Mouse (Mus musculus) right cerebral cortex, postnatal 4 days (tissue): ENCODE measurements around the gene Fam198a.

Source experiments
- DNase-seq: peaks from one replicate; pipeline ENCODE4 v3.0.0-alpha.2; 2022

Fam198a gene

GRCm38 (mm10) chr9:121926634-121927405, 24.0 kb upstream of the Fam198a start:
- no peak for DNase-seq

GRCm38 (mm10) chr9:121927721-121928120, 23.1 kb upstream of the Fam198a start:
- no peak for DNase-seq

GRCm38 (mm10) chr9:121928498-121928897, 22.3 kb upstream of the Fam198a start:
- peak; percentile 61 for DNase-seq

GRCm38 (mm10) chr9:121934856-121935255, 15.9 kb upstream of the Fam198a start:
- DNase-seq: no peak

GRCm38 (mm10) chr9:121936952-121937351, 13.8 kb upstream of the Fam198a start:
- no peak for DNase-seq

GRCm38 (mm10) chr9:121937451-121937864, 13.3 kb upstream of the Fam198a start:
- DNase-seq: no peak

- DNase-seq: no peak
Measured at GRCm38 (mm10) chr9:121937944-121938355, 12.8 kb upstream of the Fam198a start.

GRCm38 (mm10) chr9:121943005-121943404, 7.8 kb upstream of the Fam198a start:
- no peak for DNase-seq

GRCm38 (mm10) chr9:121943628-121944027, 7.2 kb upstream of the Fam198a start:
- no peak for DNase-seq

GRCm38 (mm10) chr9:121947784-121948183, 3.0 kb upstream of the Fam198a start:
- DNase-seq: peak; percentile 77

- DNase-seq: no peak
Measured at GRCm38 (mm10) chr9:121948431-121948830, 2.4 kb upstream of the Fam198a start.

GRCm38 (mm10) chr9:121951114-121951423, 281 bp downstream of the Fam198a start:
- no peak for DNase-seq

- DNase-seq: no peak
Measured at GRCm38 (mm10) chr9:121952596-121952995, 1.8 kb downstream of the Fam198a start.

GRCm38 (mm10) chr9:121959966-121960635, 9.3 kb downstream of the Fam198a start:
- no peak for DNase-seq

- no peak for DNase-seq
Measured at GRCm38 (mm10) chr9:121964941-121965340, 14.2 kb downstream of the Fam198a start.

GRCm38 (mm10) chr9:121968258-121968657, 17.5 kb downstream of the Fam198a start:
- DNase-seq: no peak

GRCm38 (mm10) chr9:121969841-121970381, 19.1 kb downstream of the Fam198a start:
- no peak for DNase-seq

- no peak for DNase-seq
Measured at GRCm38 (mm10) chr9:121973207-121973606, 22.4 kb downstream of the Fam198a start.

- no peak for DNase-seq
Measured at GRCm38 (mm10) chr9:121974141-121974986, 23.6 kb downstream of the Fam198a start.

- no peak for DNase-seq
Measured at GRCm38 (mm10) chr9:121975321-121975720, 24.5 kb downstream of the Fam198a start.

GRCm38 (mm10) chr9:121981046-121981445, 30.3 kb downstream of the Fam198a start:
- DNase-seq: no peak

GRCm38 (mm10) chr9:121981466-121982105, 30.8 kb downstream of the Fam198a start:
- no peak for DNase-seq

- DNase-seq: no peak
Measured at GRCm38 (mm10) chr9:121982214-121982613, 31.4 kb downstream of the Fam198a start.
